Mouse (Mus musculus): ENCODE results near the gene Hnrnph1.

The Hnrnph1 gene

GRCm38 (mm10) chr11:50376911-50377891 is at the start of gene Hnrnph1:
TSS of gene Hnrnph1 (plus strand) at chr11:50376990.
- TF ChIP-seq POU5F1 (IDR thresholded peaks at IDR 0.05; ENCODE audit: borderline replicate concordance, low read length) (no peak), CTCF (conservative IDR thresholded peaks at IDR 0.05; ENCODE audit: low read length) (no peak), NANOG (IDR thresholded peaks at IDR 0.05; ENCODE audit: borderline replicate concordance, low read length) (no peak)
- Histone ChIP-seq H3K4me1 (replicated peaks; ENCODE audit: low read depth, low read length) (peaks cover 37% of the 10 kb centered on the region), H3K9me3 (ENCODE audit: low read length) (no peaks in the 10 kb centered on the region), H3K27me3 (ENCODE audit: insufficient read depth, low read length) (peaks cover 23% of the 10 kb centered on the region), H3K4me3 (replicated peaks; ENCODE audit: low read length) (peak within 1 kb of the TSS; percentile 98), H3K36me3 (ENCODE audit: insufficient read depth, low read length) (peaks cover 32% of the 10 kb centered on the region)

GRCm38 (mm10) chr11:50328075-50328625 is 48.6 kb upstream of the Hnrnph1 start:
- H3K36me3 ChIP-seq (ENCODE audit: insufficient read depth, low read length), result peaks cover 36% of the 10 kb centered on the region
- TF ChIP-seq POU5F1 (IDR thresholded peaks at IDR 0.05; ENCODE audit: borderline replicate concordance, low read length) (no peak), CTCF (conservative IDR thresholded peaks at IDR 0.05; ENCODE audit: low read length) (no peak), NANOG (IDR thresholded peaks at IDR 0.05; ENCODE audit: borderline replicate concordance, low read length) (no peak)
- H3K27me3 ChIP-seq (ENCODE audit: insufficient read depth, low read length), result no peaks in the 10 kb centered on the region
- H3K4me3 ChIP-seq (replicated peaks; ENCODE audit: low read length), result no peak overlapping the region
- H3K4me1 ChIP-seq (replicated peaks; ENCODE audit: low read depth, low read length), result peaks cover 29% of the 10 kb centered on the region
- H3K9me3 ChIP-seq (ENCODE audit: low read length), result no peaks in the 10 kb centered on the region

GRCm38 (mm10) chr11:50329378-50329777 is 47.4 kb upstream of the Hnrnph1 start:
- TF ChIP-seq POU5F1 (IDR thresholded peaks at IDR 0.05; ENCODE audit: borderline replicate concordance, low read length) (no peak), NANOG (IDR thresholded peaks at IDR 0.05; ENCODE audit: borderline replicate concordance, low read length) (no peak), CTCF (conservative IDR thresholded peaks at IDR 0.05; ENCODE audit: low read length) (no peak)
- Histone ChIP-seq H3K9me3 (ENCODE audit: low read length) (no peaks in the 10 kb centered on the region), H3K27me3 (ENCODE audit: insufficient read depth, low read length) (peaks cover 5% of the 10 kb centered on the region; the same call in 1 of the 2 replicates), H3K36me3 (ENCODE audit: insufficient read depth, low read length) (peaks cover 25% of the 10 kb centered on the region), H3K4me3 (replicated peaks; ENCODE audit: low read length) (no peak overlapping the region), H3K4me1 (replicated peaks; ENCODE audit: low read depth, low read length) (peaks cover 17% of the 10 kb centered on the region)

DNA sequence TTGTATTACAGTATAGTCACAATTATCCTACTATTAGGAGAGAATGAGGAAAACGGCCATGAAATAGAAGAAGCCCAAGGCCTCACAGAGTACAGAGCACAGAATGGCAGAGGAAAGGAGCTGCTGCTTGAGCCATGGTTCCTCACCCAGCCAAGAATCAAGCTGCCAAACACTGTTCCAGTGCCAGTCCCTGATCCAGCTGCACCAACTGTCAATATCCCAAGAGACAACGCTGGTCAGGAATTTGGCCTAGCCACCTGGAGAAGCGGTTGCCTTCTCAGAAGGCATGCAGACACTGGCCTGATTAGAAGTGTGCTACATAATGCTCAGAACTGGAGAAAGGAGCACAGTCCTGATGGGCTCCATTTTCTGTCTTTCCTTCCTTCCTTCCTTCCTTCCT is 43.6 kb upstream of the Hnrnph1 start:
- Histone ChIP-seq H3K27me3 (ENCODE audit: insufficient read depth, low read length) (peaks cover 5% of the 10 kb centered on the region; the same call in 1 of the 2 replicates), H3K4me3 (replicated peaks; ENCODE audit: low read length) (no peak overlapping the region), H3K36me3 (ENCODE audit: insufficient read depth, low read length) (peaks cover 12% of the 10 kb centered on the region), H3K9me3 (ENCODE audit: low read length) (no peaks in the 10 kb centered on the region), H3K4me1 (replicated peaks; ENCODE audit: low read depth, low read length) (peaks cover 1% of the 10 kb centered on the region; the same call in 1 of the 2 replicates)
- TF ChIP-seq NANOG (IDR thresholded peaks at IDR 0.05; ENCODE audit: borderline replicate concordance, low read length), result no peak
- no peak for TF ChIP-seq POU5F1 (IDR thresholded peaks at IDR 0.05; ENCODE audit: borderline replicate concordance, low read length)
- TF ChIP-seq CTCF (conservative IDR thresholded peaks at IDR 0.05; ENCODE audit: low read length), result no peak

GRCm38 (mm10) chr11:50336126-50336525 is 40.7 kb upstream of the Hnrnph1 start:
- H3K4me3 ChIP-seq (replicated peaks; ENCODE audit: low read length), result no peak overlapping the region
- no peaks in the 10 kb centered on the region for H3K9me3 ChIP-seq (ENCODE audit: low read length)
- H3K27me3 ChIP-seq (ENCODE audit: insufficient read depth, low read length), result peaks cover 5% of the 10 kb centered on the region; the same call in 1 of the 2 replicates
- TF ChIP-seq CTCF (conservative IDR thresholded peaks at IDR 0.05; ENCODE audit: low read length), result no peak
- no peak for TF ChIP-seq NANOG (IDR thresholded peaks at IDR 0.05; ENCODE audit: borderline replicate concordance, low read length)
- no peak for TF ChIP-seq POU5F1 (IDR thresholded peaks at IDR 0.05; ENCODE audit: borderline replicate concordance, low read length)
- H3K4me1 ChIP-seq (replicated peaks; ENCODE audit: low read depth, low read length), result peaks cover 3% of the 10 kb centered on the region; the same call in 1 of the 2 replicates
- no peaks in the 10 kb centered on the region for H3K36me3 ChIP-seq (ENCODE audit: insufficient read depth, low read length)

DNA sequence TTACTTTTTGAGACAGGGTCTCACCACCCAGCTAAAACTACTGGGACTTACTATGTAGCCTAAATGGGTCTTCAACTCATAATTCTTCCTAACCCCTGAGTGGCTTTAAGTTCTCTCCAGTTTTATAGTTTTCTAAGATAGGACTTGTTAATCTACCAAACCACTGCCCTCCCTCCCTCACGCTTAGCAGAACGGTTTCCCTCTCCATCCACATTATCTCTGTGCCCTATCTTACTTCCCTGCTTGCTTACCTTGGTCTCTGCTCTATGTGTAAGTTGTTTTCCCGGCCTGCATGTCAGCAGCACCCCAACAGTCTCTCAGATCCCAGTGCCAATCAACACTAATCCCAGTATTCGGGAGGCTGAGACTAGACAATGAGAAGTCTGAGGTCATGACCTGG is 39.9 kb upstream of the Hnrnph1 start:
- H3K36me3 ChIP-seq (ENCODE audit: insufficient read depth, low read length), result no peaks in the 10 kb centered on the region
- H3K27me3 ChIP-seq (ENCODE audit: insufficient read depth, low read length), result peaks cover 5% of the 10 kb centered on the region; the same call in 1 of the 2 replicates
- no peaks in the 10 kb centered on the region for H3K9me3 ChIP-seq (ENCODE audit: low read length)
- TF ChIP-seq POU5F1 (IDR thresholded peaks at IDR 0.05; ENCODE audit: borderline replicate concordance, low read length), result no peak
- H3K4me3 ChIP-seq (replicated peaks; ENCODE audit: low read length), result no peak overlapping the region
- H3K4me1 ChIP-seq (replicated peaks; ENCODE audit: low read depth, low read length), result peaks cover 3% of the 10 kb centered on the region; the same call in 1 of the 2 replicates

GRCm38 (mm10) chr11:50345486-50345885 is 31.3 kb upstream of the Hnrnph1 start:
- Histone ChIP-seq H3K9me3 (ENCODE audit: low read length) (no peaks in the 10 kb centered on the region), H3K27me3 (ENCODE audit: insufficient read depth, low read length) (no peaks in the 10 kb centered on the region), H3K4me3 (replicated peaks; ENCODE audit: low read length) (no peak overlapping the region), H3K36me3 (ENCODE audit: insufficient read depth, low read length) (no peaks in the 10 kb centered on the region), H3K4me1 (replicated peaks; ENCODE audit: low read depth, low read length) (peaks cover 14% of the 10 kb centered on the region)
- TF ChIP-seq POU5F1 (IDR thresholded peaks at IDR 0.05; ENCODE audit: borderline replicate concordance, low read length), result no peak
- TF ChIP-seq CTCF (conservative IDR thresholded peaks at IDR 0.05; ENCODE audit: low read length), result no peak
- TF ChIP-seq NANOG (IDR thresholded peaks at IDR 0.05; ENCODE audit: borderline replicate concordance, low read length), result no peak

DNA sequence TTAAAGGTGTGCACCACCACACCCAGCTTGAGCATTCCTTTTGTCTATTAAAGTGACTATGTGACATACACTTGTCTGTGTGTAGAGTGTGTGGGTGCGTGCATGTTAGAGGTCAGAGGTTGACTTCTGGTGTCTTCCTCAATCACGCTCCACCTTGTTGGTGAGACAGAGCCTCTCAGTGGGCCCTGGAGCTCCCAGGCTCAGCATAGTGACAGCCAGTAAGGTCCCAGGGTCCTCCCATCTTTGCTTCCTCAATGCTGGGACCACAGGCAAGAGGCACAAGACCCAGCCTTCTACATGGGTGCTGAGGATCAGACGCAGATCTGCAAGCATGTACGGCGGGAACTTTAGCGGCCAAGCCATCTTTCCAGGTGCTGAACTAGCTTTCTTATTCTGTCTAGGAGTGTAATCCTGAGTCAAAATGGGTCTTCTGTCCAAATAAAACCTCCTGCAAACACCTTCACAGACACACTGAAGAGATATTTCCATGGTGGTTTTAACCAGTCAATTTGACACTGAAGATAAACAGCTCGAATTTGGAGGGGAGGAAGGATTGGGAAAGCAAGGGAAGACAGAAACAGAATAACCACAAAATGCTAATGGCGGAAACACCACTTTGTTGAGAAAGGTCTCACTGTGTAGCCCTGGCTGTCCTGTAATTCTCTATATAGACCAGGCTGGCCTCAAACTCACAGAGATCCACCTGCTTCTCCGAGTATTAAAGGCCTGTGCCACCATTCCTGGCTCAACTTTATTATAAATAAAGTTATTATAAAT is 30.3 kb upstream of the Hnrnph1 start:
- peaks cover 14% of the 10 kb centered on the region for H3K4me1 ChIP-seq (replicated peaks; ENCODE audit: low read depth, low read length)

More for the DNA sequence above, 30.3 kb upstream of the Hnrnph1 start:
- Histone ChIP-seq H3K36me3 (ENCODE audit: insufficient read depth, low read length) (no peaks in the 10 kb centered on the region), H3K4me3 (replicated peaks; ENCODE audit: low read length) (no peak overlapping the region), H3K27me3 (ENCODE audit: insufficient read depth, low read length) (no peaks in the 10 kb centered on the region), H3K9me3 (ENCODE audit: low read length) (no peaks in the 10 kb centered on the region)
- TF ChIP-seq NANOG (IDR thresholded peaks at IDR 0.05; ENCODE audit: borderline replicate concordance, low read length) (no peak), POU5F1 (IDR thresholded peaks at IDR 0.05; ENCODE audit: borderline replicate concordance, low read length) (no peak), CTCF (conservative IDR thresholded peaks at IDR 0.05; ENCODE audit: low read length) (no peak)

Data from E14TG2a.4 (cell line).